Mouse (Mus musculus) testis, adult 2 months (tissue): ENCODE data around the gene Dgkg.

ENCODE experiments used
- CTCF ChIP-seq: fragments of 200-500 bp; IDR thresholded peaks from 2 replicates; pipeline ENCODE4 v1.5.1; 2012; ENCODE audit warnings: low read depth, mild to moderate bottlenecking, inconsistent platforms, low read length, moderate library complexity; ENCODE audit not compliant: control insufficient read depth, insufficient read depth, insufficient replicate concordance
- POLR2A ChIP-seq: fragments of 200-500 bp; IDR thresholded peaks from 2 replicates; pipeline ENCODE4 v1.6.1; 2012; ENCODE audit warnings: low read depth, mild to moderate bottlenecking, inconsistent platforms, low read length, moderate library complexity; ENCODE audit not compliant: control insufficient read depth

DNA sequence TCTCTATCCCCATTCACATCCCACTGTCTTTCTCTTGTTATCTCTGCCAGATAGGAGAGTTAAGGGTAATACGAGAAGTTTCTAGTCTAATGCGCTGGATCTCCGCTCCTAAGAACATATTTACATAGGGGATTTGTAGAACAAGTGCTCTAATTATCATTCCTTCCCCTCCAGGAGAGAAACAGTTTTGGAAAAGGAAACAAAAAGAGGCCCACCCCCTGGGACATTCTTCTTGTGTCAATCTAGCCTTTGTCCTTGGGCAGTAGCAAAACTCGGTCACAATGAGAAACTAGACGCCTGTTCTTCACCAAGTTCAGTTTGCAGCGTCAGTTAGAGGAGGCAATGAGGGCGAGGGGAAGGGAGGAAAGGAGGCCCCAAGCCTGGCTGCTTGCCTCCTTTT is 214.8 kb downstream of the Dgkg start:
- TF ChIP-seq CTCF (no peak), POLR2A (no peak)
